In the genomic region with DNA sequence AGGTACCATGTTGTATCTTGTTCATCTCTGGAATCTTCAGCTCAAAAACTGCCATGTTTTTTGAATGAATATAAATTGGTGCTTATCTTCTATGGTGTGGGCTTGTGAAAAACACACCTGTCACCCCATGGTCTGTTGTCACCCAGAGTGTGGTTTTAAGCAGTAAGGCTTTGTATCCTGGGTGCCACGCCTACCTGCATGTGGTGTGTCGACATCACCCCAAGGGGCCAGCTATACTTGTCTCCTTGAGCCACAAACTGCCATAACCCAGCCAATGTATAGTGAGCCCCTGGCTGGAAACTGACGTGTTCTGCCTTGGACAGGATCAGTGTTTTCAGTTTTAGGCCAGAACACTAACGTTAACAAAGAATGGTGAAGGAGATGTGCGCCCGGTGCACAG, we compare ENCODE assay signal across 11 mouse cellular contexts. TPM values are rescaled to one million over a fixed set of nuclear protein-coding genes. Genes with fewer than 3 reads are reported as not detected.
DNase-seq lines count a peak whose midpoint lies in the region; ATAC-seq and TF ChIP-seq lines count a peak whose summit lies in the region.
"Had no signal": no experiment of that assay in that cellular context is flagged by ENCODE, and none has a peak within 500 bp of the region (broad histone marks: within the 10 kb centered on the region; RNA-seq: fewer than 3 reads in every experiment).

No protein-coding gene starts in this region.

- peaks cover 28% of the 10 kb centered on the region for H3K4me1 ChIP-seq in lung, embryonic 14.5 days (ENCODE audit: insufficient read depth)
- peaks cover 28% of the 10 kb centered on the region for H3K4me1 ChIP-seq in lung, adult 2 months (ENCODE audit: control insufficient read depth, insufficient read depth, low read length)
- peaks cover 14% of the 10 kb centered on the region for H3K4me1 ChIP-seq in bone marrow, adult 2 months (ENCODE audit: control insufficient read depth, insufficient read depth, low read length)
- H3K4me1 ChIP-seq in liver, embryonic 15.5 days (replicated peaks): peaks cover 80% of the 10 kb centered on the region
- peaks cover 30% of the 10 kb centered on the region for H3K4me1 ChIP-seq in hindbrain, embryonic 13.5 days (replicated peaks)

- no peak overlapping the region for H3K4me2 ChIP-seq in lung, embryonic 14.5 days
- H3K4me2 ChIP-seq in liver, embryonic 15.5 days: no peak overlapping the region; the same call in 1 of the 2 replicates
- H3K4me2 ChIP-seq in hindbrain, embryonic 13.5 days: no peak overlapping the region

- H3K27ac ChIP-seq in lung, embryonic 14.5 days (ENCODE audit: low read depth): 0 out of 2 replicates have a peak overlapping the region, but pooled peaks have one; percentile 100
- peak overlapping the region; percentile 99 for H3K27ac ChIP-seq in bone marrow, adult 2 months (ENCODE audit: control insufficient read depth, insufficient read depth, low read depth, low read length, poor library complexity)
- H3K27ac ChIP-seq in liver, embryonic 15.5 days (replicated peaks): peak overlapping the region; percentile 94
- no peak overlapping the region for H3K27ac ChIP-seq in hindbrain, embryonic 13.5 days
- H3K27ac ChIP-seq: midbrain, embryonic 10.5 days had no signal

- H3K27me3 ChIP-seq in lung, embryonic 14.5 days (ENCODE audit: insufficient read depth, low read length): no peaks in the 10 kb centered on the region
- H3K27me3 ChIP-seq in liver, embryonic 15.5 days: no peaks in the 10 kb centered on the region
- peaks cover 13% of the 10 kb centered on the region; the same call in 1 of the 2 replicates for H3K27me3 ChIP-seq in hindbrain, embryonic 13.5 days

- no peak overlapping the region for H3K9ac ChIP-seq in lung, embryonic 14.5 days
- H3K9ac ChIP-seq in liver, embryonic 15.5 days: no peak overlapping the region
- no peak overlapping the region for H3K9ac ChIP-seq in hindbrain, embryonic 13.5 days

- WGBS in lung, embryonic 14.5 days: 78% methylated on average over 6 of the region's 6 CpGs
- 71% methylated on average over 6 of the region's 6 CpGs for WGBS in lung, adult 2 months
- 33% methylated on average over 6 of the region's 6 CpGs for WGBS in bone marrow, adult 2 months
- WGBS in liver, embryonic 15.5 days (ENCODE audit: insufficient replicate concordance): 50% methylated on average over 6 of the region's 6 CpGs
- WGBS in hindbrain, embryonic 13.5 days: 92% methylated on average over 6 of the region's 6 CpGs

- TF ChIP-seq POLR2A in lung, adult 2 months (IDR thresholded peaks at IDR 0.05; ENCODE audit: borderline replicate concordance, extremely low read depth, low read depth, low read length): no peak
- TF ChIP-seq POLR2A in bone marrow, adult 2 months (IDR thresholded peaks at IDR 0.05; ENCODE audit: borderline replicate concordance, control insufficient read depth, low read depth, low read length): no peak

- DNase-seq in lung, embryonic 14.5 days: no peak
- no peak for DNase-seq in lung, adult 2 months
- DNase-seq in thymus, postnatal 10 days (ENCODE audit: low spot score in 2 of 2): peak; percentile 63 to 71
- no peak for DNase-seq in layer of hippocampus, adult 9-10 months (ENCODE audit: low spot score)
- DNase-seq: heart, adult 18-20 months; kidney, postnatal 4 days had no signal

- H3K36me3 ChIP-seq in lung, embryonic 14.5 days (ENCODE audit: insufficient read depth): peaks cover 23% of the 10 kb centered on the region
- H3K36me3 ChIP-seq in liver, embryonic 15.5 days (replicated peaks): peaks cover 28% of the 10 kb centered on the region
- peaks cover 39% of the 10 kb centered on the region for H3K36me3 ChIP-seq in hindbrain, embryonic 13.5 days

- ATAC-seq in lung, embryonic 14.5 days (ENCODE audit: insufficient read depth): no peak
- no peak for ATAC-seq in liver, embryonic 15.5 days (ENCODE audit: insufficient read depth)
- no peak for ATAC-seq in frontal cortex, adult (ENCODE audit: low TSS enrichment)
- no peak for ATAC-seq in hindbrain, embryonic 13.5 days (ENCODE audit: low FRiP score)

- no peaks in the 10 kb centered on the region for H3K9me3 ChIP-seq in lung, embryonic 14.5 days (ENCODE audit: low read depth, low read length)
- no peaks in the 10 kb centered on the region for H3K9me3 ChIP-seq in liver, embryonic 15.5 days (replicated peaks)
- H3K9me3 ChIP-seq in hindbrain, embryonic 13.5 days: no peaks in the 10 kb centered on the region
- H3K9me3 ChIP-seq: midbrain, embryonic 10.5 days had no signal

- TF ChIP-seq CTCF in lung, embryonic 14.5 days (IDR thresholded peaks at IDR 0.05; ENCODE audit: low read depth): no peak
- no peak for TF ChIP-seq CTCF in lung, adult 2 months (IDR thresholded peaks at IDR 0.05; ENCODE audit: insufficient read depth, low read length)
- no peak for TF ChIP-seq CTCF in bone marrow, adult 2 months (IDR thresholded peaks at IDR 0.05; ENCODE audit: control insufficient read depth, insufficient read depth, low read length)

- no peak overlapping the region for H3K4me3 ChIP-seq in lung, embryonic 14.5 days (ENCODE audit: low read depth, low read length)
- no peak overlapping the region for H3K4me3 ChIP-seq in lung, adult 2 months (replicated peaks; ENCODE audit: extremely low read depth, low read depth, low read length)
- no peak overlapping the region for H3K4me3 ChIP-seq in bone marrow, adult 2 months (replicated peaks; ENCODE audit: control insufficient read depth, low read depth, low read length)
- H3K4me3 ChIP-seq in liver, embryonic 15.5 days (replicated peaks): no peak overlapping the region
- no peak overlapping the region for H3K4me3 ChIP-seq in hindbrain, embryonic 13.5 days
- H3K4me3 ChIP-seq: midbrain, embryonic 10.5 days had no signal

RNA-seq across cellular contexts. Expression of a gene that starts 4.1 kb away (rescaled TPM):
- polyA plus RNA-seq in lung, embryonic 14.5 days (2014; fragmentation: Nextera tagmentation; extraction: Ambion mirVana): 12.9 and 13.2 TPM in 2 replicates
- polyA plus RNA-seq in lung, adult 2 months (2012; rRNA removed): 83.3 and 136 TPM in 2 replicates
- polyA plus RNA-seq in bone marrow, adult 2 months (2011; ENCODE audit: insufficient read depth, insufficient read length, low replicate concordance, missing spikeins): 25.5 and 53.7 TPM in 2 replicates
- polyA plus RNA-seq in liver, embryonic 15.5 days (2015; fragmentation: Nextera tagmentation; extraction: Ambion mirVana): 8.3 and 8.8 TPM in 2 replicates
- 4.6 and 4.9 TPM in 2 replicates for polyA plus RNA-seq in hindbrain, embryonic 13.5 days (2015; fragmentation: Nextera tagmentation; extraction: Ambion mirVana)

RNA-seq across cellular contexts. Expression of a gene that starts 8.3 kb away (rescaled TPM):
- 45.9 and 49.1 TPM in 2 replicates for polyA plus RNA-seq in lung, embryonic 14.5 days (2014; fragmentation: Nextera tagmentation; extraction: Ambion mirVana)
- polyA plus RNA-seq in lung, adult 2 months (2012; rRNA removed): 37.3 and 39.2 TPM in 2 replicates
- 12.0 and 24.2 TPM in 2 replicates for polyA plus RNA-seq in bone marrow, adult 2 months (2011; ENCODE audit: insufficient read depth, insufficient read length, low replicate concordance, missing spikeins)
- polyA plus RNA-seq in liver, embryonic 15.5 days (2015; fragmentation: Nextera tagmentation; extraction: Ambion mirVana): 23.9 and 25.6 TPM in 2 replicates
- polyA plus RNA-seq in hindbrain, embryonic 13.5 days (2015; fragmentation: Nextera tagmentation; extraction: Ambion mirVana): 43.7 and 44.8 TPM in 2 replicates

RNA-seq across cellular contexts. Expression of a gene that starts 8.6 kb away (rescaled TPM):
- polyA plus RNA-seq in lung, embryonic 14.5 days (2014; fragmentation: Nextera tagmentation; extraction: Ambion mirVana): 73.1 and 75.4 TPM in 2 replicates
- polyA plus RNA-seq in lung, adult 2 months (2012; rRNA removed): 81.5 and 103 TPM in 2 replicates
- polyA plus RNA-seq in bone marrow, adult 2 months (2011; ENCODE audit: insufficient read depth, insufficient read length, low replicate concordance, missing spikeins): 136 and 209 TPM in 2 replicates
- 24.6 and 26.2 TPM in 2 replicates for polyA plus RNA-seq in liver, embryonic 15.5 days (2015; fragmentation: Nextera tagmentation; extraction: Ambion mirVana)
- polyA plus RNA-seq in hindbrain, embryonic 13.5 days (2015; fragmentation: Nextera tagmentation; extraction: Ambion mirVana): 93.0 and 100 TPM in 2 replicates

RNA-seq across cellular contexts. Expression of a gene that starts 11.8 kb away (rescaled TPM):
- 74.1 and 75.1 TPM in 2 replicates for polyA plus RNA-seq in lung, embryonic 14.5 days (2014; fragmentation: Nextera tagmentation; extraction: Ambion mirVana)
- 37.5 and 40.0 TPM in 2 replicates for polyA plus RNA-seq in lung, adult 2 months (2012; rRNA removed)
- 15.6 and 26.3 TPM in 2 replicates for polyA plus RNA-seq in bone marrow, adult 2 months (2011; ENCODE audit: insufficient read depth, insufficient read length, low replicate concordance, missing spikeins)
- polyA plus RNA-seq in liver, embryonic 15.5 days (2015; fragmentation: Nextera tagmentation; extraction: Ambion mirVana): 4.5 and 5.1 TPM in 2 replicates
- 32.0 and 34.6 TPM in 2 replicates for polyA plus RNA-seq in hindbrain, embryonic 13.5 days (2015; fragmentation: Nextera tagmentation; extraction: Ambion mirVana)

RNA-seq across cellular contexts. Expression of a gene that starts 33.7 kb away (rescaled TPM):
- 1,310 and 1,324 TPM in 2 replicates for polyA plus RNA-seq in lung, embryonic 14.5 days (2014; fragmentation: Nextera tagmentation; extraction: Ambion mirVana)
- polyA plus RNA-seq in lung, adult 2 months (2012; rRNA removed): 529 and 774 TPM in 2 replicates
- 838 and 1,358 TPM in 2 replicates for polyA plus RNA-seq in bone marrow, adult 2 months (2011; ENCODE audit: insufficient read depth, insufficient read length, low replicate concordance, missing spikeins)
- polyA plus RNA-seq in liver, embryonic 15.5 days (2015; fragmentation: Nextera tagmentation; extraction: Ambion mirVana): 540 and 619 TPM in 2 replicates
- polyA plus RNA-seq in hindbrain, embryonic 13.5 days (2015; fragmentation: Nextera tagmentation; extraction: Ambion mirVana): 537 and 543 TPM in 2 replicates

Comparison
In these comparisons a context has a peak if more than half of its experiments do, and no peak if none do; other contexts are left out.
1. DNase-seq: peak in thymus, postnatal 10 days (2 of 2); none in lung, embryonic 14.5 days (single experiment), lung, adult 2 months (single experiment) and layer of hippocampus, adult 9-10 months (single experiment).